Mouse (Mus musculus) embryonic facial prominence, embryonic 14.5 days (tissue): ENCODE data around the gene Psmb9. TPM values are rescaled to one million over a fixed set of nuclear protein-coding genes. Genes with fewer than 3 reads are reported as not detected.
"Not testable (repeated sequence)": the region's sequence is repeated elsewhere in the genome, so short reads cannot be mapped to it uniquely, and the experiment has no call there.

Experiments used
- ATAC-seq: fragments of 200-750 bp; cut with Nextera tagmentation; 2 replicates; pipeline ENCODE4 v1.8.0; 2017; ENCODE audit warnings: low read depth, moderate number of reproducible peaks, moderate TSS enrichment
- DNase-seq: peaks from one replicate; pipeline ENCODE4 v3.0.0-alpha.2; 2015; ENCODE audit warnings: low spot score
- H3K27ac ChIP-seq: fragments of 300-500 bp; sonication (generic); replicated peaks from 2 replicates; pipeline ENCODE4 v1.5.1; 2014; ENCODE audit warnings: low read depth, mild to moderate bottlenecking, low read length, moderate library complexity
- H3K27me3 ChIP-seq: fragments of 300-500 bp; sonication (generic); replicated peaks from 2 replicates; pipeline ENCODE4 v1.6.1; 2014; ENCODE audit warnings: low read length; ENCODE audit not compliant: control insufficient read depth, insufficient read depth
- H3K36me3 ChIP-seq: fragments of 300-500 bp; sonication (generic); 2 replicates; pipeline ENCODE4 v1.6.1; 2014; ENCODE audit warnings: low read length, mixed read lengths; ENCODE audit not compliant: control insufficient read depth, insufficient read depth
- H3K4me1 ChIP-seq: fragments of 300-500 bp; sonication (generic); 2 replicates; pipeline ENCODE4 v1.6.1; 2014; ENCODE audit warnings: antibody characterized with exemption, low read length; ENCODE audit not compliant: control insufficient read depth, insufficient read depth
- H3K4me2 ChIP-seq: fragments of 300-500 bp; sonication (generic); 2 replicates; pipeline ENCODE4 v1.6.1; 2014; ENCODE audit warnings: low read depth, mild to moderate bottlenecking, low read length, moderate library complexity, mixed read lengths
- H3K4me3 ChIP-seq: fragments of 300-500 bp; sonication (generic); 2 replicates; pipeline ENCODE4 v1.5.1; 2014; ENCODE audit warnings: low read depth, mild to moderate bottlenecking, low read length
- H3K9ac ChIP-seq: fragments of 300-500 bp; sonication (generic); 2 replicates; pipeline ENCODE4 v1.6.1; 2014; ENCODE audit warnings: low read depth, mild to moderate bottlenecking, low read length, moderate library complexity, mixed read lengths
- H3K9me3 ChIP-seq: fragments of 300-500 bp; sonication (generic); 2 replicates; pipeline ENCODE4 v1.6.1; 2016; ENCODE audit warnings: low read length; ENCODE audit not compliant: control insufficient read depth
- WGBS: fragments of 180-500 bp; shearing (Covaris S2); extraction: QIAGEN DNeasy Blood & Tissue Kit; methylation state at CpG from one replicate; pipeline ENCODE4 v1.1.7; 2014; 5-methylcytosine and 5-hydroxymethylcytosine counted together
- polyA plus RNA-seq: library from polyadenylated mRNA; unstranded; fragments of >200 nt; fragmentation: Nextera tagmentation; extraction: Ambion mirVana; gene quantifications from 2 replicates; pipeline ENCODE4 v1.2.1, GENCODE M21; 2014

The Psmb9 gene
- 2.8 and 3.8 TPM in 2 replicates for polyA plus RNA-seq

- H3K4me1 ChIP-seq, result peaks cover 6% of the 10 kb centered on the region; the same call in 1 of the 2 replicates
- H3K9ac ChIP-seq, result peak within 1 kb of the TSS; percentile 71
- no peaks in the 10 kb centered on the region for H3K36me3 ChIP-seq
- peaks cover 34% of the 10 kb centered on the region for H3K27me3 ChIP-seq
- ATAC-seq (peak; percentile 98), DNase-seq (peak; percentile 97)
- peak within 1 kb of the TSS; percentile 57 for H3K4me3 ChIP-seq
- H3K9me3 ChIP-seq, result no peaks in the 10 kb centered on the region
- peak within 1 kb of the TSS; percentile 95 for H3K4me2 ChIP-seq
- under 1% methylated on average over 39 of the region's 46 CpGs for WGBS
- peak within 1 kb of the TSS; percentile 84 for H3K27ac ChIP-seq
Observed at GRCm38 (mm10) chr17:34187261-34187916, at the start of gene Psmb9, which contains the start of gene Tap1. Gene Psmb9 (minus strand): TSS chr17:34187764. Gene Tap1 (plus strand): TSS chr17:34187553.

- Histone ChIP-seq H3K27me3 (no peaks in the 10 kb centered on the region), H3K4me1 (no peaks in the 10 kb centered on the region), H3K9me3 (peaks cover 3% of the 10 kb centered on the region; the same call in 1 of the 2 replicates), H3K9ac (no peak overlapping the region), H3K27ac (no peak overlapping the region), H3K4me3 (no peak overlapping the region), H3K36me3 (no peaks in the 10 kb centered on the region), H3K4me2 (no peak overlapping the region)
- no peak for DNase-seq
- WGBS, result 78% methylated on average over 5 of the region's 5 CpGs
- ATAC-seq, result no peak
Observed at GRCm38 (mm10) chr17:34236691-34237090, 49.1 kb upstream of the Psmb9 start.

- H3K27me3 ChIP-seq, result no peaks in the 10 kb centered on the region
- H3K9me3 ChIP-seq, result no peaks in the 10 kb centered on the region
- ATAC-seq, result peak; percentile 55; the same call in 1 of the 2 replicates
- WGBS, result 29% methylated on average over 9 of the region's 9 CpGs
- H3K4me1 ChIP-seq, result no peaks in the 10 kb centered on the region
- no peak overlapping the region for H3K4me2 ChIP-seq
- DNase-seq, result peak; percentile 48
- H3K27ac ChIP-seq, result no peak overlapping the region
- H3K4me3 ChIP-seq, result no peak overlapping the region
- no peaks in the 10 kb centered on the region for H3K36me3 ChIP-seq
- no peak overlapping the region for H3K9ac ChIP-seq
Observed at GRCm38 (mm10) chr17:34234926-34235325, 47.4 kb upstream of the Psmb9 start.

- 97% methylated on average over 5 of the region's 7 CpGs for WGBS
- H3K4me3 ChIP-seq, H3K4me1 ChIP-seq: not testable (repeated sequence)
Observed at GRCm38 (mm10) chr17:34232021-34232420, 44.5 kb upstream of the Psmb9 start.

GRCm38 (mm10) chr17:34230971-34231370 is 43.4 kb upstream of the Psmb9 start:
- H3K27ac ChIP-seq, H3K9me3 ChIP-seq, H3K4me3 ChIP-seq, H3K27me3 ChIP-seq, ATAC-seq, H3K4me2 ChIP-seq, DNase-seq, H3K4me1 ChIP-seq, H3K9ac ChIP-seq, H3K36me3 ChIP-seq: not testable (repeated sequence)
- WGBS, result 75% methylated on average over 3 of the region's 9 CpGs

More at GRCm38 (mm10) chr17:34232021-34232420, 44.5 kb upstream of the Psmb9 start:
- not testable (repeated sequence) for H3K36me3 ChIP-seq, H3K27me3 ChIP-seq, DNase-seq, H3K4me2 ChIP-seq, H3K9me3 ChIP-seq, H3K27ac ChIP-seq, ATAC-seq, H3K9ac ChIP-seq

- not testable (repeated sequence) for H3K9ac ChIP-seq, H3K4me1 ChIP-seq, H3K36me3 ChIP-seq, DNase-seq, H3K4me3 ChIP-seq, ATAC-seq, H3K27me3 ChIP-seq, H3K4me2 ChIP-seq, H3K27ac ChIP-seq
- peaks cover 11% of the 10 kb centered on the region; the same call in 1 of the 2 replicates for H3K9me3 ChIP-seq
- WGBS, result 99% methylated on average over 13 of the region's 23 CpGs
Observed at GRCm38 (mm10) chr17:34225911-34226310, 38.3 kb upstream of the Psmb9 start.

GRCm38 (mm10) chr17:34225426-34225825 is 37.9 kb upstream of the Psmb9 start:
- H3K9me3 ChIP-seq, result peaks cover 11% of the 10 kb centered on the region; the same call in 1 of the 2 replicates
- H3K36me3 ChIP-seq, result no peaks in the 10 kb centered on the region
- no peak overlapping the region for H3K27ac ChIP-seq
- no peak overlapping the region for H3K4me3 ChIP-seq
- 98% methylated on average over 8 of the region's 8 CpGs for WGBS
- no peak for DNase-seq
- no peaks in the 10 kb centered on the region for H3K4me1 ChIP-seq
- H3K9ac ChIP-seq, result no peak overlapping the region
- no peak for ATAC-seq
- H3K4me2 ChIP-seq, result no peak overlapping the region
- H3K27me3 ChIP-seq, result no peaks in the 10 kb centered on the region

GRCm38 (mm10) chr17:34224816-34225215 is 37.3 kb upstream of the Psmb9 start:
- no peak overlapping the region for H3K4me2 ChIP-seq
- ATAC-seq (no peak), DNase-seq (no peak)
- no peak overlapping the region for H3K4me3 ChIP-seq
- no peaks in the 10 kb centered on the region for H3K27me3 ChIP-seq
- no peak overlapping the region for H3K9ac ChIP-seq
- WGBS, result 92% methylated on average over 3 of the region's 3 CpGs
- no peak overlapping the region for H3K27ac ChIP-seq
- peaks cover 11% of the 10 kb centered on the region; the same call in 1 of the 2 replicates for H3K9me3 ChIP-seq
- no peaks in the 10 kb centered on the region for H3K36me3 ChIP-seq
- no peaks in the 10 kb centered on the region for H3K4me1 ChIP-seq

GRCm38 (mm10) chr17:34220401-34220800 is 32.8 kb upstream of the Psmb9 start:
- DNase-seq, H3K27me3 ChIP-seq, H3K36me3 ChIP-seq, H3K4me3 ChIP-seq, H3K4me2 ChIP-seq, H3K4me1 ChIP-seq, ATAC-seq, H3K9ac ChIP-seq, H3K27ac ChIP-seq: not testable (repeated sequence)
- 98% methylated on average over 5 of the region's 16 CpGs for WGBS
- H3K9me3 ChIP-seq, result peaks cover 11% of the 10 kb centered on the region; the same call in 1 of the 2 replicates
